Mouse (Mus musculus): Measurements from ENCODE around the gene Ano7.

Ano7 gene

DNA sequence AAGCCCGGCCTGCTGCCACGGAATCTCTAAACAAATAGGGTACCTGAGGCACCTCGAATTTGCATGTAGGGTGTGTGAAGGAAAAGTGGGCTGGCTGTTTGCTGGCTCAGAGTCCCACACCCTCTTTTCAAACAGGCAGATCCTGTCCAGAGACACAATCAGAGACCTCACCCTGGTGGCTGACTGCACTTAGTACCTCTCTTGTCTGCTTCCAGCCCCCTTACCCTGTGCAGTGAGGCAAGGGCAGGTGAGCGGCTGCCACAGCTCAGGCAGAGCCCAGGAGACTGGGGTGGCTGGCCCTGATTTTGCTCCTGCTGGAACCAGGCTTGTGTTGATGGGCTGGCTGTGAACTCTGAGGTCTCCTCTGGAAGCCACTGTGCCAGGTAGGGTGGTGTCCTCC lies at the start of gene Ano7:
TSS of gene Ano7 (plus strand) at position 266 of the 400 bp plus-strand sequence.
- in situ Hi-C loops (cut with MboI, MseI): no loop called here

DNA sequence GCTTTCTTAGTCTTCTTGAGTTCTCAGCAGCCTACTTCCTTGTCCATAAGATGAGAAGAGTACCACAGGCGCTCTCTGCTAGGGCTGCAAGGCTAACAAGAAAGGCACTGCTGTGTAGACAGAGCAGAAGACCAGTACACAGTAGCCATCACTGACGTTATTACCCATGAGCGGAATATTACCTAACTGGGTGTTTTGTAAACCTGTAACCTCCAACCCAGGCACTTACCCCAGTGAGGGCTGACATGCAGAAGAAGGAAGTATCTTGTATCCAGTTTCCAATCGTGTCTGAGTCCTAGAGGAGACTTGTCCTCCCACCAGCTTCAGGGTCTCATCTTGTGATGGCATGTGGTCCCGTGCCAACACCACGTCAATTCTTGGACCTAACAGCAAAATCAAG lies 49.8 kb upstream of the Ano7 start:
- in situ Hi-C loops (cut with MboI, MseI): loop anchor here in 1 of 2 experiments (5.0 kb wide), 1 partner anchor 178 kb away; no protein-coding TSS in a partner anchor

GRCm38 (mm10) chr1:93326446-93326845 lies 47.3 kb upstream of the Ano7 start:
- in situ Hi-C loops (cut with MboI, MseI): no loop called here

GRCm38 (mm10) chr1:93334621-93335020 lies 39.1 kb upstream of the Ano7 start:
- in situ Hi-C loops (cut with MboI, MseI): no loop called here

- in situ Hi-C loops (cut with MboI, MseI): no loop called here
Observed at GRCm38 (mm10) chr1:93342648-93343503, 30.9 kb upstream of the Ano7 start, which contains the start of the genes Ppp1r7 and Pask. Gene Ppp1r7, plus strand, starts transcription at chr1:93342854. Gene Pask, minus strand, starts transcription at chr1:93343482.

GRCm38 (mm10) chr1:93343504-93344047 lies 30.2 kb upstream of the Ano7 start:
- in situ Hi-C loops (cut with MboI, MseI): no loop called here

GRCm38 (mm10) chr1:93347176-93347575 lies 26.6 kb upstream of the Ano7 start:
- in situ Hi-C loops (cut with MboI, MseI): no loop called here

DNA sequence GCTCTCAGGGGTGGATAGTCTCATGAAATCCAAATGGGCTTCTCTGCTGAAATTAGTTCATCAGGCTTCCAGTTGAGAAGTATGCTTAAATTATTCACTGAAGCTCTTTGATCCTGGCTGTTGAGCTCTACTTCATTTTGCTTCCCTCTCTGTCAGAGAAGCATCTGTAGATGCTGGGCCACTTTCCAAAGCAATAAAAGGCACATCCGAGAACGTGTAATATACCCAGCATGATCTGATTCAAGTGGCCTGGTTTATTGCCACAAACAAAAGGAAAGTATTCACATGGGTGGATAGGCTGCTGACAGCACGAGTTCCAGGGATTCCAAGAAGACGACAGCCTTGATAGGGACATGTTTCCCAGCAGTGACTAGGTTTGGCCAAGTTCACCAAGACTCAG lies 24.0 kb upstream of the Ano7 start:
- in situ Hi-C loops (cut with MboI, MseI): no loop called here

- in situ Hi-C loops (cut with MboI, MseI): no loop called here
Observed at GRCm38 (mm10) chr1:93352724-93353123, 21.0 kb upstream of the Ano7 start.

GRCm38 (mm10) chr1:93362661-93363060 lies 11.1 kb upstream of the Ano7 start:
- in situ Hi-C loops (cut with MboI, MseI): loop anchor here in 1 of 2 experiments (5.0 kb wide), 1 partner anchor 50 kb away; no protein-coding TSS in a partner anchor

GRCm38 (mm10) chr1:93365641-93366040 lies 8.1 kb upstream of the Ano7 start:
- in situ Hi-C loops (cut with MboI, MseI): no loop called here

- in situ Hi-C loops (cut with MboI, MseI): no loop called here
Observed at GRCm38 (mm10) chr1:93377307-93377706, 3.6 kb downstream of the Ano7 start.

- in situ Hi-C loops (cut with MboI, MseI): no loop called here
Observed at GRCm38 (mm10) chr1:93379117-93379516, 5.4 kb downstream of the Ano7 start.

GRCm38 (mm10) chr1:93387198-93387597 lies 13.5 kb downstream of the Ano7 start:
- in situ Hi-C loops (cut with MboI, MseI): no loop called here

- in situ Hi-C loops (cut with MboI, MseI): no loop called here
Observed at GRCm38 (mm10) chr1:93388906-93389305, 15.2 kb downstream of the Ano7 start.

- in situ Hi-C loops (cut with MboI, MseI): no loop called here
Observed at GRCm38 (mm10) chr1:93401191-93402052, 27.7 kb downstream of the Ano7 start.

DNA sequence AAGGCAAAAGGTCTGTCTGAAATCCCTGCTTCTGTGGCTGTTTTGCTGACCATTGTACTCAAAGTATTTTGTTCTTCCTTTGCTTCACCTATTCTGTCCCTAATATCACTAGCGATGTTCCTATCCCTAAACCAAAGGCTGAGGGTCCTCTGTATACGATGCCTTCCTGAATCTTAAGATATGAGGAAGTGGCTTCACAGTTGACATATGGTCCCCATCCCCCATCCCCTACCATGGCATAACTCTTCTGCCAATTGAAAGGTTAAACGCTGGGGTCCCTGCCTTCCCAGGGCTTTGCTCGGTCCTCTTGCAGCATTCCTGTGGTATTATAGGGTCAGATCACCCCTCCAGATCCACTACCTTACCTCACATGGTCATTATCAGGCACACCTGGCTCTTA lies 29.7 kb downstream of the Ano7 start:
- in situ Hi-C loops (cut with MboI, MseI): no loop called here

DNA sequence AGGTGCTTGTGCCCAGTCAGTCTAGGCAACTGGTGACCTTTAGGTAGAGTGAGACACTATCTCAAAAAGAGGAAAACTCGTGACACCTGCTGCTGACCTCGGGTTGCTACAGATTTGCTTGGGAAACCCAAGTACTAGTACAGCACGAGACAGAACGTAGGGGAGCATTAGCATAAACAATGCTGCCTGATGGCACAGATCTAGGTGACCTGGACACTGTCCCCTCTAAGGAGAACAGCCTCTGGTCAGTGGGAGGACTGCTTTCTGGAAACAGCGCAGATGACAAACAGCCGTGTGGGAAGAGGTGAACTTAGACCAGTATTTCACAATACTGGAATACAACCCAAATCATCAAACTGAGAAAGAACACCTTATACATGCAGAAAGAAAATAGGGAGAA lies 58.4 kb downstream of the Ano7 start:
- in situ Hi-C loops (cut with MboI, MseI): no loop called here

DNA sequence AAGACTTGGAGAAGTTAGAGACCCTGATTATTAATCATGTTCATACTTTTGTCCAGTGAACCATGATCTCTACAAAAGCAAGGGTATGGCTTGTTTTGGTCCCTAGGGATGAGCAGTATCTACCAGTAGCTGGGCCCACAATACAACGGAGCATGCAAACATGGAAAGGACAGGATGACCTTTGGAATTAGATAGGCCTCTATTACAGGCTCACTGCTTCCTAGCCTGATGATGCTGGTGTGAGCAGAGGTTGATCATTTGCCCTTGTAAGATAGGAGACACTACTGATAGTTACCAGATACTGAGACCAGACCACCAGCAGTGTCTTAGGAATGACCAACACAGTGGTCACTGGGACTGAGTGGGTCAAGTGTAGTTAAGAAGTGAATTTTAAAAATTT lies 65.6 kb downstream of the Ano7 start:
- in situ Hi-C loops (cut with MboI, MseI): no loop called here

DNA sequence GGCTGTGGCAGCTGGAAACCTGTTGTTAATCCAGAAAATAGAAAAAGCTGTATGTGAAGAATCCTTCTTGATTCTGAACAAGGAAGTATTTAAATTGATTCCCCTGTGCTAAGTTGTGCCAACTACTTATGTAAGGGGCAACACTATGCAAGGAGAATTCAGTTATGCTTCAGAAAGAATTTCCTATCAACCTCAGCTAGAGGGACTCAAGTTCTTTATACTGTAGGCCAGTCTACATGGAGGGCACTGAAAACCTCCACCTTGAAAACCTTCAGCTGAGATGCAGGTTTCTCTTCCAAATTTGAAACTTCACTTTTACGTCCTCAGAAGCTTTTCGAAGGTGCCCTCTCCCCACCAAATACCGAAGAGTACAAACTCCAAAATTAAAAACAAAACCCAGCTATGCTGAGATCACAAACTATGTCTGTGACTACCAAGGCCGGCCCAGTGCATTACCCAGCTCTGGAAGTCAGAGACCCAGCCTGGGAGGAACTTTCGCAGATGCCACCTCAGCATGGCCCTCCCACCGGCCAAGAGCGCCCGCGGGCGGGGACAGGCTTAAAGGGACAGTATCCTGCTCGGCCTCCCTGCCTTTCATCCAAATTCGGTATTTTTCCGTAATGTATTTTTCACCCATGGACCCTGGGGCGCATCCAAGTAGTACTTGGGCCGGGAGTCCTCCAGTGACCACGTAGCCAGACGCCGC lies 70.8 kb downstream of the Ano7 start:
- in situ Hi-C loops (cut with MboI, MseI): loop anchor here in 1 of 2 experiments (5.0 kb wide), 1 partner anchor 63 kb away; no protein-coding TSS in a partner anchor

DNA sequence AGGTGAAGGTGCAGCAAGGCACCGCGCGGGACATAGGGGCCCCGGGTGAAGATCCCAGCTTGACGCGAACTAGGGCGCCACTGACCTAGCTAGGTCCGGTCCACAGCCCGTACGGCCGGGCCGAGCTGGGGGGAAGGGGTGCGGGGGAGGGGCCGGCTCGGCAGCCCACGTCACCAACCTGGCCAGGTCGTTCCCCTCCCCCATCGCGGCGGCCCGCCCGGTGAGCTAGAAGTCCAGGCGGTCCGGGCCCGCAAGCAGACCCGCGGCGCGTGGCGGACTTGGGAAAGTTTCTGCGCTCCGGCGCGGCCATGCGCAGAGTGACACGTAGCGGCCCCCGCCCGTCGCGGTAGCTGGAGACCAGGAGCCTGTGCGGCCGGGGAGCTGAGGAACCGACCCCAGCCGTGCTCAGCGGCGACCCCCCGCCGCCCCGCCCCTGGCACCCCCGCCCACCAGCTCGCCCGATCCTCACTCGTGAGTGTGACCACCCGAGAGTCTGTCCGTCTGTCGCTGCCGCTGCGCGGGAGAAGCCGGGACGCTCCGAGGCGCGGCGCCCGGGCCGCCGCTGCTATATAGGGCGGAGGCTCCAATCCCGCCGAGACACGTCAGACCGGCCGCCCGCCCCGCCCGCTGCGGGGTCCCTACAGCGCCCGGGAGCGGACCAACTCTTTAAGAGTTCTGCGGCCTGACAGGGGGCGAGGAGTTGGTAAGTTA lies 71.5 kb downstream of the Ano7 start:
- in situ Hi-C loops (cut with MboI, MseI): no loop called here

All from T-helper 17 cell (primary cell).